Mouse (Mus musculus) thymus, adult 2 months (tissue): ENCODE results near the gene Mlec.

Experiments
- CTCF ChIP-seq: fragments of 200-500 bp; IDR thresholded peaks from 2 replicates; pipeline ENCODE4 v1.5.1; 2012; ENCODE audit warnings: mild to moderate bottlenecking, control low read depth, low read length, moderate library complexity, borderline replicate concordance; ENCODE audit not compliant: control insufficient read depth, poor library complexity, insufficient read depth; ENCODE audit errors: extremely low read depth
- POLR2A ChIP-seq: fragments of 200-500 bp; IDR thresholded peaks from 2 replicates; pipeline ENCODE4 v1.6.1; 2012; ENCODE audit warnings: mild to moderate bottlenecking, low read length, control low read depth, moderate library complexity; ENCODE audit not compliant: control insufficient read depth, poor library complexity, insufficient read depth; ENCODE audit errors: extremely low read depth

DNA sequence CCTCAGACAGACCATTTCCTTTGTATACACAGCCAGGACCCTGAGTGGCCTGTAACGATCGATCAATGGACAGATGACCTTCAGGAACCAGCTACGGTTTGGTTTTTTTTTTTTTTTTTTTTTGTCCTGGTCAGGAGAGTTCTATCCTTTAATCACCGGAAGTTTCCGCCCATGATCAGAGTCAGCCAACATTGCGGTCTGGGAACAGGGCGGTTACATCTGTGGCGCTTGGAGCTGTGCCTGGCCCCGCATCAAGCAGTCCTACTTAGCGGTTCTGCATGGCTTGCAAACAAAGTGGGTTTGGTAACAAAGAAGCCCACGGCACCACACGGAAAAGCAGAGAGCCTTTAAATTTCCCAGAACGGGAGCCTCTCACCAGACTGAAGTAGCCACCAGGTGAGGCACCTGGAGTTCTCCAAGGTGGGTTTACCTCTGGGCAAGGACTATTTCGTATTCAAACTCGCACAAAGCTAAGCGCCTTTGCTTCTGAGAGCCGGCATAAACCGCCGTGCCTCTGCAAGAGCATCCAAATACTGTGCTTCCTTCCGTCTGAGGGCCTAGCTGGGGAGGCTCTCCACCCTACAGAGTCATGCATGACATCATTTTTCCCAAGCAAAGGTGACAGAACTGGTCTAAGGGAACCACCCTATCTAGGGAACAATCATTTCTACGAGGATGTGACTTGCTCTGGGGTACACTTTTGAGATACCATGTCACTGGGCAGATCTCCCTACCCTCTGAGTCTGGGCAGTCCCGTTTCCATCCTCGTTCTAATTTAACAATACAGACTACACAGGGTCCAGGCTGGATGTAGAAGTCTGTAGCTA, 46.0 kb upstream of the Mlec start:
- no peak for TF ChIP-seq CTCF
- TF ChIP-seq POLR2A, result no peak
